Mouse (Mus musculus) heart, postnatal 0 days (tissue): ENCODE results near the gene Eif2ak1. TPM values are rescaled to one million over a fixed set of nuclear protein-coding genes. Genes with fewer than 3 reads are reported as not detected.
"Not testable (repeated sequence)": the region's sequence is repeated elsewhere in the genome, so short reads cannot be mapped to it uniquely, and the experiment has no call there.

Experiments
- ATAC-seq: fragments of 200-750 bp; cut with Nextera tagmentation; 2 replicates; pipeline ENCODE4 v1.8.0; 2017; ENCODE audit warnings: low read depth, moderate number of reproducible peaks, moderate library complexity; ENCODE audit not compliant: insufficient read depth
- DNase-seq: peaks from one replicate; pipeline ENCODE4 v3.0.0-alpha.2; 2016; ENCODE audit warnings: low spot score
- H3K27ac ChIP-seq: fragments of 300-500 bp; sonication (generic); 2 replicates; pipeline ENCODE4 v1.5.1; 2014; ENCODE audit warnings: low read depth, mild to moderate bottlenecking
- H3K27me3 ChIP-seq: fragments of 300-500 bp; sonication (generic); 2 replicates; pipeline ENCODE4 v1.6.1; 2014; ENCODE audit warnings: low read length, mixed read lengths; ENCODE audit not compliant: control insufficient read depth, insufficient read depth
- H3K36me3 ChIP-seq: fragments of 300-500 bp; sonication (generic); replicated peaks from 2 replicates; pipeline ENCODE4 v1.6.1; 2014; ENCODE audit warnings: low read length, mixed read lengths; ENCODE audit not compliant: control insufficient read depth, insufficient read depth
- H3K4me1 ChIP-seq: fragments of 300-500 bp; sonication (generic); 2 replicates; pipeline ENCODE4 v1.6.1; 2014; ENCODE audit warnings: antibody characterized with exemption; ENCODE audit not compliant: control insufficient read depth, insufficient read depth
- H3K4me2 ChIP-seq: fragments of 300-500 bp; sonication (generic); 2 replicates; pipeline ENCODE4 v1.6.1; 2014; ENCODE audit warnings: low read depth, mild to moderate bottlenecking, low read length, moderate library complexity
- H3K4me3 ChIP-seq: fragments of 300-500 bp; sonication (generic); 2 replicates; pipeline ENCODE4 v1.5.1; 2014; ENCODE audit warnings: low read depth, low read length
- H3K9ac ChIP-seq: fragments of 300-500 bp; sonication (generic); replicated peaks from 2 replicates; pipeline ENCODE4 v1.6.1; 2014; ENCODE audit warnings: low read depth, low read length, mixed read lengths
- H3K9me3 ChIP-seq: fragments of 300-500 bp; sonication (generic); replicated peaks from 2 replicates; pipeline ENCODE4 v1.6.1; 2016; ENCODE audit warnings: low read length; ENCODE audit not compliant: control insufficient read depth
- CTCF ChIP-seq: IDR thresholded peaks from 2 replicates; pipeline ENCODE4 v1.5.1; 2016; ENCODE audit warnings: antibody characterized with exemption, control low read depth, low read depth
- EP300 ChIP-seq: IDR thresholded peaks from 2 replicates; pipeline ENCODE4 v1.6.1; 2016; ENCODE audit warnings: antibody characterized with exemption, low read depth
- WGBS: fragments of 180-500 bp; shearing (Covaris S2); extraction: QIAGEN DNeasy Blood & Tissue Kit; methylation state at CpG from one replicate; pipeline ENCODE4 v1.1.7; 2014; 5-methylcytosine and 5-hydroxymethylcytosine counted together
- polyA plus RNA-seq: library from polyadenylated mRNA; unstranded; fragments of >200 nt; fragmentation: Nextera tagmentation; extraction: Ambion mirVana; gene quantifications from 2 replicates; pipeline ENCODE4 v1.2.1, GENCODE M21; 2015
- total RNA-seq: library from RNA; depleted of rRNA; stranded (reverse); fragments of >200 nt; gene quantifications from 2 replicates; pipeline ENCODE4 v1.2.3, GENCODE M21; 2014; ENCODE audit warnings: low replicate concordance; rRNA removed

Gene Eif2ak1
- 18.7 and 21.6 TPM in 2 replicates for total RNA-seq
- 18.3 and 18.4 TPM in 2 replicates for polyA plus RNA-seq

- peak; percentile 97 for DNase-seq
- Histone ChIP-seq H3K9ac (peak within 1 kb of the TSS; percentile 86), H3K4me1 (peaks cover 10% of the 10 kb centered on the region; the same call in 1 of the 2 replicates), H3K9me3 (no peaks in the 10 kb centered on the region), H3K27me3 (no peaks in the 10 kb centered on the region), H3K27ac (peak within 1 kb of the TSS; percentile 75), H3K4me2 (peak within 1 kb of the TSS; percentile 88), H3K36me3 (no peaks in the 10 kb centered on the region), H3K4me3 (peak within 1 kb of the TSS; percentile 95)
- ATAC-seq, result peak; percentile 99
- peak; percentile 34 for TF ChIP-seq CTCF
- TF ChIP-seq EP300, result no peak
- WGBS, result under 1% methylated on average over 37 of the region's 37 CpGs
Observed at GRCm38 (mm10) chr5:143817116-143817930, at the start of gene Eif2ak1. TSS of gene Eif2ak1 (plus strand) at chr5:143817788.

GRCm38 (mm10) chr5:143781951-143782350, 35.6 kb upstream of the Eif2ak1 start:
- H3K4me2 ChIP-seq, result no peak overlapping the region
- H3K36me3 ChIP-seq, result no peaks in the 10 kb centered on the region
- H3K27me3 ChIP-seq, result no peaks in the 10 kb centered on the region
- H3K4me3 ChIP-seq, result no peak overlapping the region
- TF ChIP-seq CTCF (no peak), EP300 (no peak)
- no peak overlapping the region for H3K9ac ChIP-seq
- peaks cover 14% of the 10 kb centered on the region; the same call in 1 of the 2 replicates for H3K9me3 ChIP-seq
- 76% methylated on average over 7 of the region's 8 CpGs for WGBS
- no peak for DNase-seq
- no peaks in the 10 kb centered on the region for H3K4me1 ChIP-seq
- H3K27ac ChIP-seq, result peak overlapping the region; percentile 59; the same call in 1 of the 2 replicates
- ATAC-seq, result no peak

GRCm38 (mm10) chr5:143785391-143785790, 32.2 kb upstream of the Eif2ak1 start:
- Histone ChIP-seq H3K27ac (no peak overlapping the region), H3K9ac (no peak overlapping the region), H3K36me3 (no peaks in the 10 kb centered on the region), H3K4me1 (no peaks in the 10 kb centered on the region), H3K4me3 (no peak overlapping the region), H3K4me2 (no peak overlapping the region), H3K27me3 (no peaks in the 10 kb centered on the region), H3K9me3 (peaks cover 14% of the 10 kb centered on the region; the same call in 1 of the 2 replicates)
- TF ChIP-seq CTCF (no peak), EP300 (no peak)
- ATAC-seq, result no peak
- WGBS, result 41% methylated on average over 6 of the region's 6 CpGs
- DNase-seq, result no peak

- WGBS, result 72% methylated on average over 6 of the region's 6 CpGs
Observed at GRCm38 (mm10) chr5:143801216-143801615, 16.4 kb upstream of the Eif2ak1 start.

GRCm38 (mm10) chr5:143804056-143804765, 13.4 kb upstream of the Eif2ak1 start:
- no peaks in the 10 kb centered on the region for H3K4me1 ChIP-seq
- no peak overlapping the region for H3K9ac ChIP-seq
- TF ChIP-seq CTCF (no peak), EP300 (no peak)
- no peak for DNase-seq
- ATAC-seq, result no peak
- H3K27me3 ChIP-seq, result no peaks in the 10 kb centered on the region
- H3K9me3 ChIP-seq, result no peaks in the 10 kb centered on the region
- H3K4me2 ChIP-seq, result no peak overlapping the region
- H3K36me3 ChIP-seq, result no peaks in the 10 kb centered on the region
- no peak overlapping the region for H3K27ac ChIP-seq
- 78% methylated on average over 18 of the region's 18 CpGs for WGBS
- H3K4me3 ChIP-seq, result no peak overlapping the region

More at GRCm38 (mm10) chr5:143801216-143801615, 16.4 kb upstream of the Eif2ak1 start:
- not testable (repeated sequence) for H3K9ac ChIP-seq, H3K9me3 ChIP-seq, DNase-seq, H3K36me3 ChIP-seq, H3K27ac ChIP-seq, H3K4me3 ChIP-seq, ATAC-seq, H3K4me1 ChIP-seq, H3K4me2 ChIP-seq, H3K27me3 ChIP-seq
